Mouse (Mus musculus): ENCODE results near the gene Kcnt2. TPM values are rescaled to one million over a fixed set of nuclear protein-coding genes. Genes with fewer than 3 reads are reported as not detected.

The Kcnt2 gene
- polyA plus RNA-seq, 1 experiment from 2014 or later, result 0.49 TPM

DNA sequence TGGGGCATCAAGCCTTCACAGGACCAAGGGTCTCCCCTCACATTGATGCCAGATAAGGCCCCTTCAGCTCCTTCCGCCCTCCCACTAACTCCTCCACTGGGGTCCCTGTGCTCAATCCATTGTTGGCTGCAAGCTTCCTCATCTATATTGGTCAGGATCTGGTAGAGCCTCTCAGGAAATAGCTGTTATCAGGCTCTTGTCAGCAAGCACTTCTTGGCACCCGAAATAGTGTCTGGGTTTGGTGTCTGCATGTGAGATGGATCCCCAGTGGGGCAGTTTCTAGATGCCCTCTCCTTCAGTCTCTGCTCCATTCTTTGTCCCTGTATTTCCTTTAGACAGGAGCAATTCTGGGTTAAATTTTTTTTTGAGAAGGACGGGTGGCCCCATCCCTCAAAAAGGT is 79.1 kb downstream of the Kcnt2 start:
- no peak for DNase-seq (ENCODE audit: low spot score)
- Histone ChIP-seq H3K4me1 (replicated peaks; ENCODE audit: control insufficient read depth, insufficient read depth, low read length) (no peaks in the 10 kb centered on the region), H3K4me2 (no peak overlapping the region), H3K9me3 (ENCODE audit: control insufficient read depth, low read length) (no peaks in the 10 kb centered on the region), H3K27ac (ENCODE audit: low read depth, low read length) (no peak overlapping the region), H3K36me3 (ENCODE audit: control insufficient read depth, insufficient read depth, low read length) (no peaks in the 10 kb centered on the region), H3K4me3 (ENCODE audit: low read depth, low read length) (no peak overlapping the region), H3K9ac (ENCODE audit: low read depth, low read length) (no peak overlapping the region), H3K27me3 (replicated peaks; ENCODE audit: control insufficient read depth, insufficient read depth, low read length) (no peaks in the 10 kb centered on the region)
- WGBS, result 66% methylated on average over 3 of the region's 3 CpGs
- no peak for ATAC-seq (replicated peaks; ENCODE audit: low FRiP score)

DNA sequence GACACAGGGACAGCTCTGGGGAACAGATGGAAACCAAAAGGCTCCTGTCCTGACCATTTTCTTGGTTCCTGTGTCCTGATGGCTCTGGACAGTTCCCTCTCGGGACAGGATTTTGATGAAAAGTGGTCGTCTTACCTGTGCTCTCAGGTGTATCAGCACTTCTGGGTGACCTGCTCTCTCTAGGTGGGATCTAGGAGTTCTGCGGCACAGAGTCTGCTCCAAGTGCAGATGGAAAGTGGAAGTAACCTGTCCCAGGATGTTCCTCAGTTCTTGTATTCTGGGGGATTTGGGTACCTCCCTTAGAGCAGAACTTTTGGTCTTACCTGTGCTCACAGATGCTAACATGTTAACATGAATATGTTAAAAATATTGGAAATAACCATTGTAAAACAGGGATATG is 80.8 kb downstream of the Kcnt2 start:
- Histone ChIP-seq H3K4me1 (replicated peaks; ENCODE audit: control insufficient read depth, insufficient read depth, low read length) (no peaks in the 10 kb centered on the region), H3K4me3 (ENCODE audit: low read depth, low read length) (no peak overlapping the region), H3K9ac (ENCODE audit: low read depth, low read length) (no peak overlapping the region), H3K27ac (ENCODE audit: low read depth, low read length) (no peak overlapping the region), H3K9me3 (ENCODE audit: control insufficient read depth, low read length) (no peaks in the 10 kb centered on the region), H3K27me3 (replicated peaks; ENCODE audit: control insufficient read depth, insufficient read depth, low read length) (no peaks in the 10 kb centered on the region), H3K4me2 (no peak overlapping the region), H3K36me3 (ENCODE audit: control insufficient read depth, insufficient read depth, low read length) (no peaks in the 10 kb centered on the region)
- WGBS, result 75% methylated on average over 3 of the region's 3 CpGs
- ATAC-seq (replicated peaks; ENCODE audit: low FRiP score), result no peak
- DNase-seq (ENCODE audit: low spot score), result no peak

DNA sequence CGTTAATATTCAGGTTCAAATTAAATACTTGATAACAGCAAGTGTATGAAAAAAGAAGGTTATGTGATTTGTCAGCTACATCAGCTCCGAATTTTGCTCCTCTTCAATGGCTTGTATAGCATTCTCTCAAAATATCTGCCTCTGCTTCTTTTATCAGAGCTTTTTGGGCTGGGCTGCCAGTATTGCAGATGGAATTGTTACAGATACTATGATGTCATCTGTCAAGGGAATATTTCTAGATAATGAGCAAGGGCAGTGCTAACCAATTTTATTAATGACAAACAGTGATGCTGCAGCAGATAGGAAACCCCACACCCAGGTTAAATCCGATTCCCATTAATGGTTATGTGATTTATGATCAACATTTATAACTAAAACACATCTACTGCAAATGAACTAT is 87.7 kb downstream of the Kcnt2 start:
- no peak overlapping the region for H3K4me2 ChIP-seq
- no peak for ATAC-seq (replicated peaks; ENCODE audit: low FRiP score)

DNA sequence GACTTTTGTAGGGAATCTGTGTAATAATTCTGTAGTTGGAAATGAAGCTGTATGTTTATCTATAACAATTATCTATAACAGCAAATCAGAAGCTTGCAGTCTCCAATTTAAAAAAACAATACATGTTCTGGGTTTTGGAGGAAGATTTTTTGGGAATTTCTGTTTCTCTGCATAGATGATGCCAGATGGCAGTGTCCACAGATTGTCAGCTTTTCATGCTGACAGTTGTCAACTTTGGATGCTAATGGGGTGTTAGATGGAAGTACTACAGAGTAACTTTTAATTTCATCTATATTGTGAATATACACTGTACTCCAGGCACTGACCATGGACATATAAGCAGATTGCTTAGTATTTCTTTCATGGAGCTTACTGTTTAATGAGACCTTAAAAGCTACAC is 92.5 kb downstream of the Kcnt2 start:
- ATAC-seq (replicated peaks; ENCODE audit: low FRiP score) (no peak), DNase-seq (ENCODE audit: low spot score) (no peak)
- Histone ChIP-seq H3K27ac (ENCODE audit: low read depth, low read length) (no peak overlapping the region), H3K9ac (ENCODE audit: low read depth, low read length) (no peak overlapping the region), H3K4me3 (ENCODE audit: low read depth, low read length) (no peak overlapping the region), H3K27me3 (replicated peaks; ENCODE audit: control insufficient read depth, insufficient read depth, low read length) (no peaks in the 10 kb centered on the region), H3K4me2 (no peak overlapping the region), H3K9me3 (ENCODE audit: control insufficient read depth, low read length) (no peaks in the 10 kb centered on the region), H3K4me1 (replicated peaks; ENCODE audit: control insufficient read depth, insufficient read depth, low read length) (no peaks in the 10 kb centered on the region), H3K36me3 (ENCODE audit: control insufficient read depth, insufficient read depth, low read length) (no peaks in the 10 kb centered on the region)

More for the DNA sequence above, 87.7 kb downstream of the Kcnt2 start:
- no peak overlapping the region for H3K9ac ChIP-seq (ENCODE audit: low read depth, low read length)
- H3K27me3 ChIP-seq (replicated peaks; ENCODE audit: control insufficient read depth, insufficient read depth, low read length), result no peaks in the 10 kb centered on the region
- H3K4me1 ChIP-seq (replicated peaks; ENCODE audit: control insufficient read depth, insufficient read depth, low read length), result no peaks in the 10 kb centered on the region
- 67% methylated on average over 3 of the region's 3 CpGs for WGBS
- H3K36me3 ChIP-seq (ENCODE audit: control insufficient read depth, insufficient read depth, low read length), result no peaks in the 10 kb centered on the region
- DNase-seq (ENCODE audit: low spot score), result no peak
- H3K27ac ChIP-seq (ENCODE audit: low read depth, low read length), result no peak overlapping the region
- H3K4me3 ChIP-seq (ENCODE audit: low read depth, low read length), result no peak overlapping the region
- H3K9me3 ChIP-seq (ENCODE audit: control insufficient read depth, low read length), result no peaks in the 10 kb centered on the region

DNA sequence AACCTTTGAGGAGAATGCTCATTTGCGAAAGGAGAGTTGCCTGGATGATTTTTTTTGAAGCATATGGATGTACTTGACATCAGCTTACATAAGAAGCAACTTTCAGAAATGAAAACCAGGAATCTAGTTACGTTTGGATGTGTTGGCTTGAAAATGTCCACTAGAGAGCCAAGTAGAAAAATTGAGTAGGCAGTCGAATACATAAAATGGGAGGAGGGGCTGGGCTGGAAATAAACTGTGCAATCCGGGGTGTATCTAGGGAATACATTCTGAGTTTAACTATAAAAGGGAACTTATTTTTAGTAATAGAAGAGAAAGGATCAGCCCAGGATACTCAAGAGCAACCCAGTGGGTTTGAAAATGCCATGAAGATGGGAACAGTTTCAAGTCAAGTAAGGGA is 93.4 kb downstream of the Kcnt2 start:
- H3K9ac ChIP-seq (ENCODE audit: low read depth, low read length), result no peak overlapping the region
- H3K36me3 ChIP-seq (ENCODE audit: control insufficient read depth, insufficient read depth, low read length), result no peaks in the 10 kb centered on the region
- no peaks in the 10 kb centered on the region for H3K27me3 ChIP-seq (replicated peaks; ENCODE audit: control insufficient read depth, insufficient read depth, low read length)
- DNase-seq (ENCODE audit: low spot score) (no peak), ATAC-seq (replicated peaks; ENCODE audit: low FRiP score) (no peak)
- no peaks in the 10 kb centered on the region for H3K4me1 ChIP-seq (replicated peaks; ENCODE audit: control insufficient read depth, insufficient read depth, low read length)
- no peak overlapping the region for H3K27ac ChIP-seq (ENCODE audit: low read depth, low read length)
- no peak overlapping the region for H3K4me3 ChIP-seq (ENCODE audit: low read depth, low read length)
- no peak overlapping the region for H3K4me2 ChIP-seq
- 79% methylated on average over 4 of the region's 4 CpGs for WGBS
- no peaks in the 10 kb centered on the region for H3K9me3 ChIP-seq (ENCODE audit: control insufficient read depth, low read length)

DNA sequence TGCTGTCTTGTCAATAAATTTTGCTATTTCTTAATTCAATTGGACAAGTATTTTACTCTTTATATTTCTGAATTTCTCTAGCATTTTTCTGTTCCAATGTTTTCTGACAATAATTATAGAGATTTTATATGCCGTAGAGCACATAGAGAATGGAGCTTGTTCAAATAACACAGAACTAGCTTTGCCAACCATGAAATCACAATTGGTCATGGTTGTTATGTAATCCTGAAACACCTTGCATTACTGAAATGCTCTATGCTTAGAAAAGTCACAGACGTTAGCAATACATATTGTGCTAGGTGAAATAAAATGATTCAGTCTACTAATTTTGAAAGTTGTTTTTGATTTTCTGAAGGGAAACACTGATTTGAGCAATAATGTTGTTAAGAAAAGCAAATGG is 118.8 kb downstream of the Kcnt2 start:
- DNase-seq (ENCODE audit: low spot score) (no peak), ATAC-seq (replicated peaks; ENCODE audit: low FRiP score) (no peak)
- Histone ChIP-seq H3K4me3 (ENCODE audit: low read depth, low read length) (no peak overlapping the region), H3K27me3 (replicated peaks; ENCODE audit: control insufficient read depth, insufficient read depth, low read length) (no peaks in the 10 kb centered on the region), H3K36me3 (ENCODE audit: control insufficient read depth, insufficient read depth, low read length) (no peaks in the 10 kb centered on the region), H3K4me2 (no peak overlapping the region), H3K4me1 (replicated peaks; ENCODE audit: control insufficient read depth, insufficient read depth, low read length) (no peaks in the 10 kb centered on the region), H3K27ac (ENCODE audit: low read depth, low read length) (no peak overlapping the region), H3K9me3 (ENCODE audit: control insufficient read depth, low read length) (no peaks in the 10 kb centered on the region), H3K9ac (ENCODE audit: low read depth, low read length) (no peak overlapping the region)
- WGBS, result 86% methylated on average over 2 of the region's 2 CpGs

DNA sequence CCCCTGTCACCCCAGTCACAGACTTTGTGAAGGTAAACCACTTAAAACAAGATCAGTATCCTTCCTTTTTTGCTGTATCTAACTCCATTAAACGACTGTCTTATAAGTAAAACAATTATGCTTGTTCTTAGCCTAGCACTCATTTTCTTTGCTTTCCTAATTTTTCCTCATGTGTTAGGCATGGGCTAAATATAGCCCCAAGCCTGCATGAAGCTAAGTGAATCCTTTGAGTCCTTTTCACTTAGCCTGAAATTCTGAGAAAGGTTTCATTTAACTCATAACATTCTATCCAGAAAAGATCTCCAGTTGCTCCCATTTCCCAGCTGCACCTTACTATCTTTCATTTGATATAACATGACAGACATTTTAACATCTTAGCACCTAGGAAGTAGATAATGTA is 127.6 kb downstream of the Kcnt2 start:
- H3K4me2 ChIP-seq, result no peak overlapping the region
- H3K27me3 ChIP-seq (replicated peaks; ENCODE audit: control insufficient read depth, insufficient read depth, low read length), result no peaks in the 10 kb centered on the region
- ATAC-seq (replicated peaks; ENCODE audit: low FRiP score) (no peak), DNase-seq (ENCODE audit: low spot score) (no peak)
- H3K4me1 ChIP-seq (replicated peaks; ENCODE audit: control insufficient read depth, insufficient read depth, low read length), result no peaks in the 10 kb centered on the region
- WGBS, result 66% methylated on average over 1 of the region's 1 CpGs
- H3K27ac ChIP-seq (ENCODE audit: low read depth, low read length), result no peak overlapping the region
- no peaks in the 10 kb centered on the region for H3K9me3 ChIP-seq (ENCODE audit: control insufficient read depth, low read length)
- H3K9ac ChIP-seq (ENCODE audit: low read depth, low read length), result no peak overlapping the region
- H3K36me3 ChIP-seq (ENCODE audit: control insufficient read depth, insufficient read depth, low read length), result no peaks in the 10 kb centered on the region
- H3K4me3 ChIP-seq (ENCODE audit: low read depth, low read length), result no peak overlapping the region

DNA sequence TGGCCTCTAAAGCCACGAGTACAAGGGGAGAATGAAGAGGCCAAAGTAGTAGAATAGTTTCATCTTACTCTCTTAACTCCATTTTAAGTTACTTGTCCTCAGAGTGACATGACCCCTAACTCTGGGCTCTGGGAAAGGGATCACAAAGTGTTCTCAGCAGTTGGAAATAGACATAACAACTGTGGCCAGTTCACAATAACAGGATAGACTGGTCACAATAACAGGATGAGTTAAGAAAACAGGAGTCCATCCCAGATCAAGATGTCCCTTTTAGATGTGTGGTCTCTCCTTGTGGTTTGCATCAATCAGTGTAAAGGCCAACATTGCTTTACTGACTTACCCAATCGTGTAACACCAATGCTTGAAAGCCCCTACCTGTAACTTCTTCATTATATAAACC is 132.8 kb downstream of the Kcnt2 start:
- Histone ChIP-seq H3K9ac (ENCODE audit: low read depth, low read length) (no peak overlapping the region), H3K4me2 (no peak overlapping the region), H3K9me3 (ENCODE audit: control insufficient read depth, low read length) (no peaks in the 10 kb centered on the region), H3K27ac (ENCODE audit: low read depth, low read length) (no peak overlapping the region), H3K27me3 (replicated peaks; ENCODE audit: control insufficient read depth, insufficient read depth, low read length) (no peaks in the 10 kb centered on the region), H3K36me3 (ENCODE audit: control insufficient read depth, insufficient read depth, low read length) (no peaks in the 10 kb centered on the region), H3K4me3 (ENCODE audit: low read depth, low read length) (no peak overlapping the region), H3K4me1 (replicated peaks; ENCODE audit: control insufficient read depth, insufficient read depth, low read length) (no peaks in the 10 kb centered on the region)
- DNase-seq (ENCODE audit: low spot score), result no peak
- ATAC-seq (replicated peaks; ENCODE audit: low FRiP score), result no peak
- 60% methylated on average over 2 of the region's 2 CpGs for WGBS

DNA sequence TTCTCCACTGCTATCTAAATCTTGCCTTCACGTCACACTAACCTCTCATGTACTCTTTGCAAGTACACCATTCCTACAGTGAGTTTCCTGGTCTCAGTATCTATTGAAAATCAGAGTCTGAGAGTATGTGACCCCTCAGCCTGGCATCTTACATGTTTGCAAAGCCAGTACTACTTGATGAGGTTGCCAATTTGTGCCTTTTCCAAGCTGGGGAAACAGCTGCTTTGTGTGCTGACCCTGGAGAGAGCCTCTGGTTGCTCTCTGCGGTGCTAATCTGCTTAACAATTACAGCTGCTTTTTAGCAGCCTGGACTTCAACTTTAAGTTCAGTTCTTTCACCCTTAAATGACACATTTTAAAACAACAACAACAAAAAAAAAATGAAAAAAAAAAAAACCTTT is 133.6 kb downstream of the Kcnt2 start:
- H3K9me3 ChIP-seq (ENCODE audit: control insufficient read depth, low read length), result no peaks in the 10 kb centered on the region
- H3K27me3 ChIP-seq (replicated peaks; ENCODE audit: control insufficient read depth, insufficient read depth, low read length), result no peaks in the 10 kb centered on the region
- no peak overlapping the region for H3K9ac ChIP-seq (ENCODE audit: low read depth, low read length)
- H3K4me1 ChIP-seq (replicated peaks; ENCODE audit: control insufficient read depth, insufficient read depth, low read length), result no peaks in the 10 kb centered on the region
- no peak for ATAC-seq (replicated peaks; ENCODE audit: low FRiP score)
- DNase-seq (ENCODE audit: low spot score), result no peak
- H3K27ac ChIP-seq (ENCODE audit: low read depth, low read length), result no peak overlapping the region
- H3K4me2 ChIP-seq, result no peak overlapping the region
- no peak overlapping the region for H3K4me3 ChIP-seq (ENCODE audit: low read depth, low read length)
- H3K36me3 ChIP-seq (ENCODE audit: control insufficient read depth, insufficient read depth, low read length), result no peaks in the 10 kb centered on the region
- WGBS, result 64% methylated on average over 2 of the region's 2 CpGs
